Mouse (Mus musculus): ENCODE results near the gene Gm11985. TPM values are rescaled to one million over a fixed set of nuclear protein-coding genes. Genes with fewer than 3 reads are reported as not detected.

Gene Gm11985
- polyA plus RNA-seq, 1 experiment from 2014 or later: not detected

GRCm38 (mm10) chr11:7169645-7170044 lies 18.7 kb downstream of the Gm11985 start:
- no peaks in the 10 kb centered on the region for H3K27me3 ChIP-seq (replicated peaks)
- no peaks in the 10 kb centered on the region for H3K4me1 ChIP-seq (replicated peaks)
- 87% methylated on average over 1 of the region's 1 CpGs for WGBS
- H3K27ac ChIP-seq: no peak overlapping the region
- H3K4me3 ChIP-seq (replicated peaks): no peak overlapping the region
- H3K36me3 ChIP-seq: no peaks in the 10 kb centered on the region
- H3K9ac ChIP-seq: no peak overlapping the region
- no peak for ATAC-seq
- no peaks in the 10 kb centered on the region for H3K9me3 ChIP-seq
- H3K4me2 ChIP-seq (replicated peaks): no peak overlapping the region

GRCm38 (mm10) chr11:7164416-7164815 lies 24.0 kb downstream of the Gm11985 start:
- H3K36me3 ChIP-seq: no peaks in the 10 kb centered on the region
- H3K27me3 ChIP-seq (replicated peaks): no peaks in the 10 kb centered on the region
- H3K9me3 ChIP-seq: no peaks in the 10 kb centered on the region
- no peak overlapping the region for H3K27ac ChIP-seq
- H3K9ac ChIP-seq: no peak overlapping the region
- no peak overlapping the region for H3K4me3 ChIP-seq (replicated peaks)
- ATAC-seq: no peak
- H3K4me1 ChIP-seq (replicated peaks): peaks cover 10% of the 10 kb centered on the region
- 82% methylated on average over 4 of the region's 4 CpGs for WGBS
- no peak overlapping the region for H3K4me2 ChIP-seq (replicated peaks)

- H3K4me1 ChIP-seq (replicated peaks): peaks cover 10% of the 10 kb centered on the region
- no peak overlapping the region for H3K9ac ChIP-seq
- H3K27ac ChIP-seq: no peak overlapping the region
- peak; percentile 39 for ATAC-seq
- H3K27me3 ChIP-seq (replicated peaks): no peaks in the 10 kb centered on the region
- no peaks in the 10 kb centered on the region for H3K36me3 ChIP-seq
- no peak overlapping the region for H3K4me3 ChIP-seq (replicated peaks)
- no peaks in the 10 kb centered on the region for H3K9me3 ChIP-seq
- 79% methylated on average over 8 of the region's 8 CpGs for WGBS
- H3K4me2 ChIP-seq (replicated peaks): no peak overlapping the region
Observed at GRCm38 (mm10) chr11:7161502-7162174, 26.7 kb downstream of the Gm11985 start.

- peak; percentile 80 for ATAC-seq
- Histone ChIP-seq H3K36me3 (no peaks in the 10 kb centered on the region), H3K27me3 (replicated peaks) (no peaks in the 10 kb centered on the region), H3K4me1 (replicated peaks) (peaks cover 10% of the 10 kb centered on the region), H3K4me2 (replicated peaks) (no peak overlapping the region), H3K4me3 (replicated peaks) (no peak overlapping the region), H3K27ac (peak overlapping the region; percentile 69), H3K9me3 (no peaks in the 10 kb centered on the region), H3K9ac (no peak overlapping the region)
- WGBS: 25% methylated on average over 4 of the region's 4 CpGs
Observed at GRCm38 (mm10) chr11:7160637-7161101, 27.7 kb downstream of the Gm11985 start.

GRCm38 (mm10) chr11:7160146-7160545 lies 28.2 kb downstream of the Gm11985 start:
- Histone ChIP-seq H3K9me3 (no peaks in the 10 kb centered on the region), H3K9ac (no peak overlapping the region), H3K4me1 (replicated peaks) (peaks cover 10% of the 10 kb centered on the region), H3K27me3 (replicated peaks) (no peaks in the 10 kb centered on the region), H3K4me3 (replicated peaks) (no peak overlapping the region), H3K4me2 (replicated peaks) (no peak overlapping the region), H3K27ac (peak overlapping the region; percentile 69), H3K36me3 (no peaks in the 10 kb centered on the region)
- 61% methylated on average over 6 of the region's 6 CpGs for WGBS
- ATAC-seq: peak; percentile 26; the same call in 1 of the 2 replicates

GRCm38 (mm10) chr11:7158196-7158595 lies 30.2 kb downstream of the Gm11985 start:
- Histone ChIP-seq H3K36me3 (no peaks in the 10 kb centered on the region), H3K27me3 (replicated peaks) (no peaks in the 10 kb centered on the region), H3K4me2 (replicated peaks) (no peak overlapping the region), H3K9ac (no peak overlapping the region), H3K4me1 (replicated peaks) (peaks cover 10% of the 10 kb centered on the region), H3K27ac (no peak overlapping the region), H3K4me3 (replicated peaks) (no peak overlapping the region), H3K9me3 (no peaks in the 10 kb centered on the region)
- 89% methylated on average over 6 of the region's 6 CpGs for WGBS
- no peak for ATAC-seq

- H3K4me2 ChIP-seq (replicated peaks): no peak overlapping the region
- H3K9ac ChIP-seq: no peak overlapping the region
- no peak overlapping the region for H3K4me3 ChIP-seq (replicated peaks)
- no peak for ATAC-seq
- no peaks in the 10 kb centered on the region for H3K36me3 ChIP-seq
- no peaks in the 10 kb centered on the region for H3K27me3 ChIP-seq (replicated peaks)
- no peaks in the 10 kb centered on the region for H3K9me3 ChIP-seq
- 57% methylated on average over 4 of the region's 4 CpGs for WGBS
- no peak overlapping the region for H3K27ac ChIP-seq
- peaks cover 10% of the 10 kb centered on the region for H3K4me1 ChIP-seq (replicated peaks)
Observed at GRCm38 (mm10) chr11:7156427-7156826, 31.9 kb downstream of the Gm11985 start.

- Histone ChIP-seq H3K9me3 (no peaks in the 10 kb centered on the region), H3K4me1 (replicated peaks) (no peaks in the 10 kb centered on the region), H3K4me2 (replicated peaks) (no peak overlapping the region), H3K9ac (no peak overlapping the region), H3K27me3 (replicated peaks) (no peaks in the 10 kb centered on the region), H3K4me3 (replicated peaks) (no peak overlapping the region), H3K36me3 (no peaks in the 10 kb centered on the region), H3K27ac (no peak overlapping the region)
- 73% methylated on average over 8 of the region's 8 CpGs for WGBS
- no peak for ATAC-seq
Observed at GRCm38 (mm10) chr11:7153081-7153480, 35.3 kb downstream of the Gm11985 start.

GRCm38 (mm10) chr11:7152371-7152770 lies 36.0 kb downstream of the Gm11985 start:
- Histone ChIP-seq H3K9ac (no peak overlapping the region), H3K27ac (no peak overlapping the region), H3K4me1 (replicated peaks) (no peaks in the 10 kb centered on the region), H3K36me3 (no peaks in the 10 kb centered on the region), H3K27me3 (replicated peaks) (no peaks in the 10 kb centered on the region), H3K4me2 (replicated peaks) (no peak overlapping the region), H3K9me3 (no peaks in the 10 kb centered on the region), H3K4me3 (replicated peaks) (no peak overlapping the region)
- 93% methylated on average over 12 of the region's 12 CpGs for WGBS
- ATAC-seq: no peak

GRCm38 (mm10) chr11:7150511-7150910 lies 37.9 kb downstream of the Gm11985 start:
- 91% methylated on average over 8 of the region's 8 CpGs for WGBS
- H3K9ac ChIP-seq: no peak overlapping the region

GRCm38 (mm10) chr11:7149471-7149870 lies 38.9 kb downstream of the Gm11985 start:
- H3K27ac ChIP-seq: no peak overlapping the region
- H3K9ac ChIP-seq: no peak overlapping the region
- H3K9me3 ChIP-seq: no peaks in the 10 kb centered on the region
- ATAC-seq: no peak
- no peak overlapping the region for H3K4me2 ChIP-seq (replicated peaks)
- H3K4me1 ChIP-seq (replicated peaks): no peaks in the 10 kb centered on the region
- no peaks in the 10 kb centered on the region for H3K27me3 ChIP-seq (replicated peaks)
- no peak overlapping the region for H3K4me3 ChIP-seq (replicated peaks)
- H3K36me3 ChIP-seq: no peaks in the 10 kb centered on the region
- 63% methylated on average over 7 of the region's 7 CpGs for WGBS

More at GRCm38 (mm10) chr11:7150511-7150910, 37.9 kb downstream of the Gm11985 start:
- no peak for ATAC-seq
- Histone ChIP-seq H3K9me3 (no peaks in the 10 kb centered on the region), H3K4me3 (replicated peaks) (no peak overlapping the region), H3K4me2 (replicated peaks) (no peak overlapping the region), H3K36me3 (no peaks in the 10 kb centered on the region), H3K4me1 (replicated peaks) (no peaks in the 10 kb centered on the region), H3K27ac (no peak overlapping the region), H3K27me3 (replicated peaks) (no peaks in the 10 kb centered on the region)

GRCm38 (mm10) chr11:7147945-7148344 lies 40.4 kb downstream of the Gm11985 start:
- H3K4me1 ChIP-seq (replicated peaks): no peaks in the 10 kb centered on the region
- no peaks in the 10 kb centered on the region for H3K9me3 ChIP-seq
- H3K27me3 ChIP-seq (replicated peaks): no peaks in the 10 kb centered on the region
- no peak overlapping the region for H3K4me2 ChIP-seq (replicated peaks)
- 91% methylated on average over 7 of the region's 7 CpGs for WGBS
- no peak overlapping the region for H3K27ac ChIP-seq
- no peak overlapping the region for H3K9ac ChIP-seq
- no peak overlapping the region for H3K4me3 ChIP-seq (replicated peaks)
- ATAC-seq: no peak
- no peaks in the 10 kb centered on the region for H3K36me3 ChIP-seq

GRCm38 (mm10) chr11:7147536-7147935 lies 40.8 kb downstream of the Gm11985 start:
- ATAC-seq: no peak
- Histone ChIP-seq H3K9me3 (no peaks in the 10 kb centered on the region), H3K36me3 (no peaks in the 10 kb centered on the region), H3K9ac (no peak overlapping the region), H3K27ac (no peak overlapping the region), H3K27me3 (replicated peaks) (no peaks in the 10 kb centered on the region), H3K4me2 (replicated peaks) (no peak overlapping the region), H3K4me3 (replicated peaks) (no peak overlapping the region), H3K4me1 (replicated peaks) (peaks cover 3% of the 10 kb centered on the region)
- 91% methylated on average over 8 of the region's 8 CpGs for WGBS
